Mouse (Mus musculus): Measurements from ENCODE around the gene Syce2. TPM values are rescaled to one million over a fixed set of nuclear protein-coding genes. Genes with fewer than 3 reads are reported as not detected.

The Syce2 gene
- polyA plus RNA-seq, 1 experiment = 15.0 TPM

- no peak for TF ChIP-seq TAL1 (IDR thresholded peaks at IDR 0.05; ENCODE audit: low read length)
- TF ChIP-seq GATA1 (IDR thresholded peaks at IDR 0.05; ENCODE audit: low read length) = no peak
- Histone ChIP-seq H3K36me3 (ENCODE audit: control insufficient read depth) (peaks cover 64% of the 10 kb centered on the region), H3K4me1 (ENCODE audit: control insufficient read depth) (peaks cover 56% of the 10 kb centered on the region), H3K9me3 (ENCODE audit: control insufficient read depth, low read length) (no peaks in the 10 kb centered on the region), H3K27me3 (ENCODE audit: control insufficient read depth) (no peaks in the 10 kb centered on the region), H3K4me3 (replicated peaks) (peak overlapping the region; percentile 80)
Measured at GRCm38 (mm10) chr8:84872309-84872965, 526 bp downstream of the Syce2 start.

GRCm38 (mm10) chr8:84873016-84873415, 1.1 kb downstream of the Syce2 start:
- Histone ChIP-seq H3K4me3 (replicated peaks) (peak overlapping the region; percentile 80), H3K36me3 (ENCODE audit: control insufficient read depth) (peaks cover 63% of the 10 kb centered on the region), H3K9me3 (ENCODE audit: control insufficient read depth, low read length) (no peaks in the 10 kb centered on the region), H3K27me3 (ENCODE audit: control insufficient read depth) (no peaks in the 10 kb centered on the region), H3K4me1 (ENCODE audit: control insufficient read depth) (peaks cover 60% of the 10 kb centered on the region)
- TF ChIP-seq GATA1 (IDR thresholded peaks at IDR 0.05; ENCODE audit: low read length) (no peak), TAL1 (IDR thresholded peaks at IDR 0.05; ENCODE audit: low read length) (no peak)

- TF ChIP-seq GATA1 (IDR thresholded peaks at IDR 0.05; ENCODE audit: low read length) (no peak), TAL1 (IDR thresholded peaks at IDR 0.05; ENCODE audit: low read length) (no peak)
- no peaks in the 10 kb centered on the region for H3K9me3 ChIP-seq (ENCODE audit: control insufficient read depth, low read length)
- peaks cover 66% of the 10 kb centered on the region for H3K4me1 ChIP-seq (ENCODE audit: control insufficient read depth)
- peaks cover 52% of the 10 kb centered on the region for H3K36me3 ChIP-seq (ENCODE audit: control insufficient read depth)
- H3K27me3 ChIP-seq (ENCODE audit: control insufficient read depth) = no peaks in the 10 kb centered on the region
- no peak overlapping the region for H3K4me3 ChIP-seq (replicated peaks)
Measured at GRCm38 (mm10) chr8:84874339-84874738, 2.4 kb downstream of the Syce2 start.

- TF ChIP-seq TAL1 (IDR thresholded peaks at IDR 0.05; ENCODE audit: low read length) (no peak), GATA1 (IDR thresholded peaks at IDR 0.05; ENCODE audit: low read length) (no peak)
- Histone ChIP-seq H3K36me3 (ENCODE audit: control insufficient read depth) (peaks cover 54% of the 10 kb centered on the region), H3K4me1 (ENCODE audit: control insufficient read depth) (peaks cover 48% of the 10 kb centered on the region), H3K9me3 (ENCODE audit: control insufficient read depth, low read length) (no peaks in the 10 kb centered on the region), H3K27me3 (ENCODE audit: control insufficient read depth) (no peaks in the 10 kb centered on the region), H3K4me3 (replicated peaks) (no peak overlapping the region)
Measured at GRCm38 (mm10) chr8:84877297-84878035, 5.6 kb downstream of the Syce2 start.

GRCm38 (mm10) chr8:84878915-84879314, 7.0 kb downstream of the Syce2 start:
- peaks cover 63% of the 10 kb centered on the region for H3K36me3 ChIP-seq (ENCODE audit: control insufficient read depth)
- H3K4me3 ChIP-seq (replicated peaks) = no peak overlapping the region
- H3K27me3 ChIP-seq (ENCODE audit: control insufficient read depth) = no peaks in the 10 kb centered on the region
- no peak for TF ChIP-seq TAL1 (IDR thresholded peaks at IDR 0.05; ENCODE audit: low read length)
- no peak for TF ChIP-seq GATA1 (IDR thresholded peaks at IDR 0.05; ENCODE audit: low read length)
- peaks cover 36% of the 10 kb centered on the region for H3K4me1 ChIP-seq (ENCODE audit: control insufficient read depth)
- no peaks in the 10 kb centered on the region for H3K9me3 ChIP-seq (ENCODE audit: control insufficient read depth, low read length)

- Histone ChIP-seq H3K4me1 (ENCODE audit: control insufficient read depth) (peaks cover 23% of the 10 kb centered on the region), H3K27me3 (ENCODE audit: control insufficient read depth) (no peaks in the 10 kb centered on the region), H3K36me3 (ENCODE audit: control insufficient read depth) (peaks cover 86% of the 10 kb centered on the region), H3K9me3 (ENCODE audit: control insufficient read depth, low read length) (no peaks in the 10 kb centered on the region), H3K4me3 (replicated peaks) (no peak overlapping the region)
- TF ChIP-seq TAL1 (IDR thresholded peaks at IDR 0.05; ENCODE audit: low read length) (no peak), GATA1 (IDR thresholded peaks at IDR 0.05; ENCODE audit: low read length) (no peak)
Measured at GRCm38 (mm10) chr8:84884728-84885127, 12.8 kb downstream of the Syce2 start.

- H3K36me3 ChIP-seq (ENCODE audit: control insufficient read depth) = peaks cover 89% of the 10 kb centered on the region
- no peak for TF ChIP-seq TAL1 (IDR thresholded peaks at IDR 0.05; ENCODE audit: low read length)
- TF ChIP-seq GATA1 (IDR thresholded peaks at IDR 0.05; ENCODE audit: low read length) = no peak
- peaks cover 50% of the 10 kb centered on the region for H3K4me1 ChIP-seq (ENCODE audit: control insufficient read depth)
- H3K9me3 ChIP-seq (ENCODE audit: control insufficient read depth, low read length) = no peaks in the 10 kb centered on the region
- H3K27me3 ChIP-seq (ENCODE audit: control insufficient read depth) = no peaks in the 10 kb centered on the region
- H3K4me3 ChIP-seq (replicated peaks) = no peak overlapping the region
Measured at GRCm38 (mm10) chr8:84888280-84888679, 16.4 kb downstream of the Syce2 start.

GRCm38 (mm10) chr8:84889141-84889540, 17.2 kb downstream of the Syce2 start:
- H3K4me3 ChIP-seq (replicated peaks) = no peak overlapping the region
- H3K27me3 ChIP-seq (ENCODE audit: control insufficient read depth) = no peaks in the 10 kb centered on the region
- peaks cover 58% of the 10 kb centered on the region for H3K4me1 ChIP-seq (ENCODE audit: control insufficient read depth)
- H3K36me3 ChIP-seq (ENCODE audit: control insufficient read depth) = peaks cover 82% of the 10 kb centered on the region
- TF ChIP-seq GATA1 (IDR thresholded peaks at IDR 0.05; ENCODE audit: low read length) = no peak
- TF ChIP-seq TAL1 (IDR thresholded peaks at IDR 0.05; ENCODE audit: low read length) = no peak
- no peaks in the 10 kb centered on the region for H3K9me3 ChIP-seq (ENCODE audit: control insufficient read depth, low read length)

- peak overlapping the region; percentile 99 for H3K4me3 ChIP-seq (replicated peaks)
- no peaks in the 10 kb centered on the region for H3K9me3 ChIP-seq (ENCODE audit: control insufficient read depth, low read length)
- H3K36me3 ChIP-seq (ENCODE audit: control insufficient read depth) = peaks cover 61% of the 10 kb centered on the region
- no peaks in the 10 kb centered on the region for H3K27me3 ChIP-seq (ENCODE audit: control insufficient read depth)
- TF ChIP-seq GATA1 (IDR thresholded peaks at IDR 0.05; ENCODE audit: low read length) (0 out of 2 replicates have a peak, but pooled peaks have one; percentile 26), TAL1 (IDR thresholded peaks at IDR 0.05; ENCODE audit: low read length) (no peak)
- peaks cover 74% of the 10 kb centered on the region for H3K4me1 ChIP-seq (ENCODE audit: control insufficient read depth)
Measured at GRCm38 (mm10) chr8:84892993-84893708, 21.2 kb downstream of the Syce2 start.

Data from erythroblast, embryonic 14.5 days (primary cell).